Mouse (Mus musculus): ENCODE measurements around the gene Tmigd3.

- TF ChIP-seq CTCF (IDR thresholded peaks at IDR 0.05; ENCODE audit: borderline replicate concordance, insufficient read depth, low read depth, low read length): no peak
- no peak for TF ChIP-seq POLR2A (IDR thresholded peaks at IDR 0.05; ENCODE audit: borderline replicate concordance, insufficient read depth, low read length)
Measured at GRCm38 (mm10) chr3:105921959-105922358, 51.3 kb downstream of the Tmigd3 start.

All from cerebellum, adult 2 months (tissue).